Mouse (Mus musculus): ENCODE measurements around the gene Gm49601. TPM values are rescaled to one million over a fixed set of nuclear protein-coding genes. Genes with fewer than 3 reads are reported as not detected.

The Gm49601 gene
- polyA plus RNA-seq, 1 experiment from 2014 or later = 1.5 TPM

- Histone ChIP-seq H3K27me3 (ENCODE audit: control insufficient read depth, insufficient read depth, low read length) (no peaks in the 10 kb centered on the region), H3K4me3 (ENCODE audit: low read depth, low read length) (no peak overlapping the region), H3K36me3 (ENCODE audit: control insufficient read depth, insufficient read depth, low read length) (no peaks in the 10 kb centered on the region), H3K27ac (replicated peaks) (no peak overlapping the region), H3K9me3 (ENCODE audit: control insufficient read depth, low read length) (no peaks in the 10 kb centered on the region), H3K9ac (ENCODE audit: low read length) (no peak overlapping the region), H3K4me1 (replicated peaks; ENCODE audit: control insufficient read depth, insufficient read depth) (no peaks in the 10 kb centered on the region), H3K4me2 (replicated peaks; ENCODE audit: low read depth) (no peak overlapping the region)
- no peak for DNase-seq (ENCODE audit: low spot score)
- WGBS = 73% methylated on average over 2 of the region's 2 CpGs
- ATAC-seq (ENCODE audit: low FRiP score, low TSS enrichment) = no peak
- no peak for TF ChIP-seq EP300 (optimal IDR thresholded peaks at IDR 0.05)
- TF ChIP-seq CTCF (IDR thresholded peaks at IDR 0.05; ENCODE audit: low read depth) = no peak
Observed at GRCm38 (mm10) chr16:18609099-18609498, 17.1 kb downstream of the Gm49601 start.

- ATAC-seq (ENCODE audit: low FRiP score, low TSS enrichment) (no peak), DNase-seq (ENCODE audit: low spot score) (no peak)
- H3K4me3 ChIP-seq (ENCODE audit: low read depth, low read length) = no peak overlapping the region
- H3K9me3 ChIP-seq (ENCODE audit: control insufficient read depth, low read length) = no peaks in the 10 kb centered on the region
- H3K4me2 ChIP-seq (replicated peaks; ENCODE audit: low read depth) = no peak overlapping the region
- no peaks in the 10 kb centered on the region for H3K36me3 ChIP-seq (ENCODE audit: control insufficient read depth, insufficient read depth, low read length)
- no peak for TF ChIP-seq EP300 (optimal IDR thresholded peaks at IDR 0.05)
- no peak for TF ChIP-seq CTCF (IDR thresholded peaks at IDR 0.05; ENCODE audit: low read depth)
- no peaks in the 10 kb centered on the region for H3K27me3 ChIP-seq (ENCODE audit: control insufficient read depth, insufficient read depth, low read length)
- 22% methylated on average over 11 of the region's 11 CpGs for WGBS
- H3K27ac ChIP-seq (replicated peaks) = no peak overlapping the region
- no peak overlapping the region for H3K9ac ChIP-seq (ENCODE audit: low read length)
- H3K4me1 ChIP-seq (replicated peaks; ENCODE audit: control insufficient read depth, insufficient read depth) = no peaks in the 10 kb centered on the region
Observed at GRCm38 (mm10) chr16:18608226-18608625, 18.0 kb downstream of the Gm49601 start.

- Histone ChIP-seq H3K4me1 (replicated peaks; ENCODE audit: control insufficient read depth, insufficient read depth) (no peaks in the 10 kb centered on the region), H3K9ac (ENCODE audit: low read length) (no peak overlapping the region), H3K27me3 (ENCODE audit: control insufficient read depth, insufficient read depth, low read length) (no peaks in the 10 kb centered on the region), H3K27ac (replicated peaks) (no peak overlapping the region), H3K4me2 (replicated peaks; ENCODE audit: low read depth) (no peak overlapping the region), H3K4me3 (ENCODE audit: low read depth, low read length) (no peak overlapping the region), H3K36me3 (ENCODE audit: control insufficient read depth, insufficient read depth, low read length) (no peaks in the 10 kb centered on the region), H3K9me3 (ENCODE audit: control insufficient read depth, low read length) (no peaks in the 10 kb centered on the region)
- no peak for DNase-seq (ENCODE audit: low spot score)
- ATAC-seq (ENCODE audit: low FRiP score, low TSS enrichment) = no peak
- 72% methylated on average over 5 of the region's 5 CpGs for WGBS
- no peak for TF ChIP-seq EP300 (optimal IDR thresholded peaks at IDR 0.05)
- TF ChIP-seq CTCF (IDR thresholded peaks at IDR 0.05; ENCODE audit: low read depth) = no peak
Observed at GRCm38 (mm10) chr16:18605705-18606104, 20.5 kb downstream of the Gm49601 start.

- Histone ChIP-seq H3K4me1 (replicated peaks; ENCODE audit: control insufficient read depth, insufficient read depth) (no peaks in the 10 kb centered on the region), H3K9me3 (ENCODE audit: control insufficient read depth, low read length) (no peaks in the 10 kb centered on the region), H3K27ac (replicated peaks) (no peak overlapping the region), H3K27me3 (ENCODE audit: control insufficient read depth, insufficient read depth, low read length) (no peaks in the 10 kb centered on the region), H3K4me3 (ENCODE audit: low read depth, low read length) (no peak overlapping the region), H3K4me2 (replicated peaks; ENCODE audit: low read depth) (no peak overlapping the region), H3K36me3 (ENCODE audit: control insufficient read depth, insufficient read depth, low read length) (no peaks in the 10 kb centered on the region), H3K9ac (ENCODE audit: low read length) (no peak overlapping the region)
- DNase-seq (ENCODE audit: low spot score) = no peak
- 53% methylated on average over 8 of the region's 8 CpGs for WGBS
- peak; percentile 24; the same call in 1 of the 2 replicates for ATAC-seq (ENCODE audit: low FRiP score, low TSS enrichment)
- TF ChIP-seq EP300 (optimal IDR thresholded peaks at IDR 0.05) (no peak), CTCF (IDR thresholded peaks at IDR 0.05; ENCODE audit: low read depth) (no peak)
Observed at GRCm38 (mm10) chr16:18604267-18604701, 21.9 kb downstream of the Gm49601 start.

- WGBS = 41% methylated on average over 7 of the region's 7 CpGs
- H3K4me1 ChIP-seq (replicated peaks; ENCODE audit: control insufficient read depth, insufficient read depth) = no peaks in the 10 kb centered on the region
- H3K9me3 ChIP-seq (ENCODE audit: control insufficient read depth, low read length) = no peaks in the 10 kb centered on the region
- DNase-seq (ENCODE audit: low spot score) (no peak), ATAC-seq (ENCODE audit: low FRiP score, low TSS enrichment) (no peak)
- no peak for TF ChIP-seq CTCF (IDR thresholded peaks at IDR 0.05; ENCODE audit: low read depth)
- no peaks in the 10 kb centered on the region for H3K36me3 ChIP-seq (ENCODE audit: control insufficient read depth, insufficient read depth, low read length)
- H3K27ac ChIP-seq (replicated peaks) = no peak overlapping the region
- no peak overlapping the region for H3K4me2 ChIP-seq (replicated peaks; ENCODE audit: low read depth)
- H3K27me3 ChIP-seq (ENCODE audit: control insufficient read depth, insufficient read depth, low read length) = no peaks in the 10 kb centered on the region
- no peak overlapping the region for H3K4me3 ChIP-seq (ENCODE audit: low read depth, low read length)
- no peak overlapping the region for H3K9ac ChIP-seq (ENCODE audit: low read length)
Observed at GRCm38 (mm10) chr16:18601447-18601846, 24.8 kb downstream of the Gm49601 start.

- Histone ChIP-seq H3K9me3 (ENCODE audit: control insufficient read depth, low read length) (no peaks in the 10 kb centered on the region), H3K27ac (replicated peaks) (no peak overlapping the region), H3K4me3 (ENCODE audit: low read depth, low read length) (no peak overlapping the region), H3K36me3 (ENCODE audit: control insufficient read depth, insufficient read depth, low read length) (no peaks in the 10 kb centered on the region), H3K9ac (ENCODE audit: low read length) (no peak overlapping the region), H3K4me2 (replicated peaks; ENCODE audit: low read depth) (no peak overlapping the region), H3K27me3 (ENCODE audit: control insufficient read depth, insufficient read depth, low read length) (no peaks in the 10 kb centered on the region), H3K4me1 (replicated peaks; ENCODE audit: control insufficient read depth, insufficient read depth) (no peaks in the 10 kb centered on the region)
- ATAC-seq (ENCODE audit: low FRiP score, low TSS enrichment) (no peak), DNase-seq (ENCODE audit: low spot score) (no peak)
- TF ChIP-seq EP300 (optimal IDR thresholded peaks at IDR 0.05) = no peak
- no peak for TF ChIP-seq CTCF (IDR thresholded peaks at IDR 0.05; ENCODE audit: low read depth)
- whole genome bisulfite sequencing = 59% methylated on average over 3 of the region's 3 CpGs
Observed at GRCm38 (mm10) chr16:18598006-18598405, 28.2 kb downstream of the Gm49601 start.
